Mouse (Mus musculus) heart, postnatal 0 days (tissue): Measurements from ENCODE around the gene Serpina3i.

Experiments
- CTCF ChIP-seq: IDR thresholded peaks from 2 replicates; pipeline ENCODE4 v1.5.1; 2016; ENCODE audit warnings: antibody characterized with exemption, control low read depth, low read depth
- EP300 ChIP-seq: IDR thresholded peaks from 2 replicates; pipeline ENCODE4 v1.6.1; 2016; ENCODE audit warnings: antibody characterized with exemption, low read depth

GRCm38 (mm10) chr12:104314253-104314652 lies 51.3 kb downstream of the Serpina3i start, which contains the start of gene Serpina3j:
- no peak for TF ChIP-seq CTCF
- no peak for TF ChIP-seq EP300
